Mouse (Mus musculus) CD4-positive naive resting alpha-beta T cell, adult 57 days (primary cell): ENCODE data around the gene Catip. TPM values are rescaled to one million over a fixed set of nuclear protein-coding genes. Genes with fewer than 3 reads are reported as not detected.

ENCODE experiments used
- total RNA-seq: library from RNA; stranded (reverse); gene quantifications from one replicate; pipeline ENCODE4 v1.2.4, GENCODE M21; 2023

The Catip gene
- total RNA-seq, result not detected

DNA sequence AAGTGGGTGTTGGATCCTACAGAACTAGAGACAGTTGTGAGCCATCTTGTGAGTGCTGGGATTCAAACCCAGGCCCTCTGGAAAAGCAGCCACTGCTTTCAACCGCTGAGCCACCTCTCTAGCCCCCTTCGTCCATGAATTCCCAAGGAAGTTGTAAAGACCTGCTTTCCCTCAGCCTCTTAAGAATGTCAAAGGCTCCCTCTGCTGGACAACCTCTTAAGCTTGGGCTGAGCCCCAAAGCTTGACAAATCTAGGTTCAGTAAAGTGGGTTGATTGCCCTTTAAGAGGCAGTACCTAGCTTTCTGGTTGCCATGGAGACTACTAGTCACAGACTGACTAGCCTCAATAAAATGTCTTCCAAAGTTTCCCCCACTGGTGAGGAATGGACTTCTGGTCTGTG, at the start of gene Catip:
Catip (plus strand) TSS at position 297 of the 400 bp plus-strand sequence.

DNA sequence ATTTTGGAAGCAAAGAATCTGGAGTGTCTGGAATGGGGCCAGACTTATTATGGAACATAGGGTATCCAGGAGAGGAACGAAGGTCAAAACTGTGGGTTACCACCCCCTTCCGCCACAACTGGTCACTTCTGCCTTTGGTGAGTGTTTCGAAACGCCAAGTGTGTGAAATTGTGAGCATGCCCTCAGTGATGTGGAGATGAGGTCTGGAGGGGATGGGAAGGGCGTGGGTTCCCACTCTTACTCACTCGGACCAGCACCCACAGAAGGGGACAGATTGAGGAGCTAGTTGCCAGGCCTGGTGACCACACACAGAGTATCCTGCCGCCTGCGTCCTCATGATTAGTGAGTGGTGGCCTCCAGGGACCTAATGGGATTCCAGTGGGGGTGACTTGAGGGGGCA, 13.1 kb downstream of the Catip start, which contains the start of gene Slc11a1:
Slc11a1 (plus strand) TSS at position 216 of the 400 bp plus-strand sequence.

DNA sequence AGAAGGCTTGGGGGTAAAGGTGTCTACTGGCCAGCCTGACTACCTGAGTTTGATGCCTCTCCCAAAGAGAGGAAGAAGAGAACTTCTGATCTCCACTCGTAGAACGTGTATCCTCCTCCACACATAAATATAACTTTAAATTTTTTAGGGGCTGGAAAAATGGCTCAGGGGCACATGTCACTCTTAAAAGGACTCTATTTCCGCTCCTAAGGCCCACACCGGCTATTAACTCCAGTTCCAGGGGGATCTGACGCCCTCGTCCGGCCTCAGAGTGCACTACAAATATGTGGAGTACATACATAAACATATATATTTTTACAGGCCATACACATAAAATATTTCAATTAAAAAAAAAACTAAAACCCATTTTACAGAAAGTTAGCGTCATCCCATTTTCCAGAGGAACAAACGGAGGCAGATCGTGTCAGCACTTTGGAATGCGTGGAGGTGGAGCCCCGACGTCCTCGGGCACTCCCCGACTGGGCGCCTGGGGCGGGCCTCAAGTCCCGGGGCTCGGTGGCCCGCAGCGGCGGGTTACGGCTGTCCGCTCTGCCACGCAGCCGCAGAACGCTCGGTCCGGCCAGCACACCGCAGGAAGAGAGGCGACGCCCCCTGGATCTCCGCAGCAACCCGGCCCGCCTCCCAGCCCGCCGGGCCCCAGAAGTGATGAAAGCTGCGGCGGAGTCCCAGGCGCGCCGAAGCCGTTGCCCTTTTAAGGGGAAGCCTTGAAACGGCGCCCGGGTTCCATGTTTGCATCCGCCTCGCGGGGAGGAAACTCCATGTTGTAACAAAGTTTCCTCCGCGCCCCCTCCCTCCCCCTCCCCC, 29.2 kb downstream of the Catip start, which contains the start of gene Ctdsp1:
Ctdsp1 (plus strand) TSS at position 586 of the 825 bp plus-strand sequence.

GRCm38 (mm10) chr1:74408589-74409504, 46.9 kb downstream of the Catip start, which contains the start of gene Vil1:
Gene Vil1, plus strand, starts transcription at chr1:74409376.

Other genes starting within 250 kb of the Catip start
- 41.3 TPM for gene Tns1, start 237.7 kb upstream of the Catip start, total RNA-seq
- gene Rufy4, start 236.6 kb upstream of the Catip start, total RNA-seq, result 0.41 TPM
- gene Cxcr2, start 208.1 kb upstream of the Catip start, total RNA-seq, result 1.8 TPM
- not detected for gene Cxcr1, start 167.5 kb upstream of the Catip start, total RNA-seq
- gene Arpc2, start 126.0 kb upstream of the Catip start, total RNA-seq, result 366 TPM
- 1.7 TPM for gene Gpbar1, start 83.6 kb upstream of the Catip start, total RNA-seq
- 169 TPM for gene Aamp, start 77.4 kb upstream of the Catip start, total RNA-seq
- 22.7 TPM for gene Pnkd, start 77.2 kb upstream of the Catip start, total RNA-seq
- 0.95 TPM for gene Tmbim1, start 56.5 kb upstream of the Catip start, total RNA-seq
- 5.3 TPM for gene Slc11a1, start 13.1 kb downstream of the Catip start, total RNA-seq
- 105 TPM for gene Ctdsp1, start 29.4 kb downstream of the Catip start, total RNA-seq
- 1.4 TPM for gene Vil1, start 47.3 kb downstream of the Catip start, total RNA-seq
- gene Cnot9, start 143.9 kb downstream of the Catip start, total RNA-seq, result 26.5 TPM
- not detected for gene Plcd4, start 180.8 kb downstream of the Catip start, total RNA-seq
- gene Usp37, start 182.2 kb downstream of the Catip start, total RNA-seq, result 28.5 TPM
- gene Zfp142, start 226.1 kb downstream of the Catip start, total RNA-seq, result 51.8 TPM
- gene Bcs1l, start 226.2 kb downstream of the Catip start, total RNA-seq, result 8.1 TPM
- 44.4 TPM for gene Rnf25, start 239.3 kb downstream of the Catip start, total RNA-seq
- gene Stk36, start 239.3 kb downstream of the Catip start, total RNA-seq, result not detected